Mouse (Mus musculus) layer of hippocampus, adult 8-10 months (tissue): Measurements from ENCODE around the gene Ttc3. TPM values are rescaled to one million over a fixed set of nuclear protein-coding genes. Genes with fewer than 3 reads are reported as not detected.
"Not testable (repeated sequence)": the region's sequence is repeated elsewhere in the genome, so short reads cannot be mapped to it uniquely, and the experiment has no call there.

Source experiments
- DNase-seq, 2 experiments: peaks; one replicate each; pipeline ENCODE4 v3.0.0; 2022; ENCODE audit warnings: low spot score in 2 of 2
- total RNA-seq, 4 experiments: library from RNA; stranded (reverse); gene quantifications; 2 replicates each; pipeline ENCODE4 v1.2.4; 2022

Gene Ttc3
- total RNA-seq = 100 to 1,000 TPM; 668 to 837 (median 753) TPM

- DNase-seq = peak; percentile 93 to 94
Measured at GRCm38 (mm10) chr16:94370173-94370914, at the start of gene Ttc3. TSS of gene Ttc3 (plus strand) at chr16:94370618.

GRCm38 (mm10) chr16:94323681-94324080, 46.7 kb upstream of the Ttc3 start:
- DNase-seq = no peak

GRCm38 (mm10) chr16:94326008-94326407, 44.4 kb upstream of the Ttc3 start:
- no peak for DNase-seq

GRCm38 (mm10) chr16:94327781-94328711, 42.4 kb upstream of the Ttc3 start, which contains the start of gene Ripply3:
TSS of gene Ripply3 (plus strand) at chr16:94328420.
- DNase-seq = no peak

DNA sequence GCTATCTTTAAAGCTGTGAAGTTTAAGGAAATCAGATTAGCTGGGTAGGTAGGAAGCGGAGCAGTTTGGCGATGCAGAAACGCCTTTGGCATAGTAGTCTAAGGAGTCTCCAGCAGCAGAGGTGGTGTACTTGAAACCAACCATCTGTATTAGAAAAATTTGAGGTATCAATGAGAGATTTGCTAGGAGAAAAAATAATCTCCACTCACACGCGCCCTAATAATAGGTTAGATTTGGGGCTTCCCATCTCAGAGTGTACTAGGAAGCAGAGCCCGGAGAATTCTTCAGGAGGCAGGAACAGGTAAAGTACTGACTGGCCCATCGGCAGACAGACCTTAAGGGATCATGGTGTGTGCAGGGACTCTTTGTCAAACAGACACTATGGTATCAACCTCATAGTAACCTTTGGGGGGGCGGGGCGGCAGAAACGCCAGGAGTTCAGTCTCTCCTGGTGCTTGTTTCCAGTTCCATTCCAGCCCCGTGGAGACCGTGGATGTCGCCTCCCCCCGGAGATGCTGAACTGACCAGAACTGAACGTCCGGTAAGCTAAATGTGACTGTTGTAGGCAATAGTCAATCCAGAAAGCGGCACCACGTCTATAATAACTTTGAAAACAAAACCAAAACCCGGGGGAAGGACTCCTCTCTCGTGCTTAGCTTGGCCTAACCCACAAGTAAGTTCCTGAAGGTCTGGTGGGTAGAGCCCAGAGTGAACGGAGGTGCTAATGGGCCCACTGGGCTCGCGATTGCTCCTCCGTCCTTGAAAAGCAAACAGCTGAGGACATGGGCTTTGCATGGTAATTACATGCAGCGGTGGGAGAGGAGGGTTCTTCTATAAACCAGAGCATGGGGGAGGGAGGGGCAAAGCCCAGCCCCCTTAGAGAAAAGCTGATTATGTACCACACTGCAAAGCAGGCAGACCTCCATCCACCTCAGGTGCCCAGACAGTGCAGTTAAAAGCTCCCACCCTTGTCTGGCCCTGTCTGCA, 41.2 kb upstream of the Ttc3 start:
- no peak for DNase-seq

GRCm38 (mm10) chr16:94330429-94330828, 40.0 kb upstream of the Ttc3 start:
- no peak for DNase-seq

GRCm38 (mm10) chr16:94331233-94331885, 39.1 kb upstream of the Ttc3 start:
- DNase-seq = no peak

GRCm38 (mm10) chr16:94331886-94332252, 38.5 kb upstream of the Ttc3 start:
- peak in 1 of 2 experiments; percentile 54 for DNase-seq

DNA sequence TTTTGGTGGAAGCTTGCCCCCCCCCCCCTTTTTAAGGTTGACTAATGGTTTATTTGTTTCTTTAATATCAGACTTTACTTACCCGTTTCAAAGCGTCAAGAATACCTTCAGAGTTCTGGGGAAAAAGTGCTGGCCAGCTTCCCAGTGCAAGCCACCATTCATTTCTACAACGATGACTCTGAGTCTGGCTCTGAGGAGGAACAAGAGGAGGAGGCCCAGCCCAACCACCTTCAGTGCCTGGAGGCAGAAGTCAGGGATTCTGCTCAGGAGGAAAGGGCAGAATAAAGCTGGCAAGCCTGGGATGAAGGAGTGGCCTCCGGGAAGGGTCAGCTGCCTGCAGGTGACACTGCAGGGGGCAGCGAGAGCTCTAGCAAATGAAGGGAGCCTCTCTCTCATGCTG, 34.8 kb upstream of the Ttc3 start:
- DNase-seq = no peak

DNA sequence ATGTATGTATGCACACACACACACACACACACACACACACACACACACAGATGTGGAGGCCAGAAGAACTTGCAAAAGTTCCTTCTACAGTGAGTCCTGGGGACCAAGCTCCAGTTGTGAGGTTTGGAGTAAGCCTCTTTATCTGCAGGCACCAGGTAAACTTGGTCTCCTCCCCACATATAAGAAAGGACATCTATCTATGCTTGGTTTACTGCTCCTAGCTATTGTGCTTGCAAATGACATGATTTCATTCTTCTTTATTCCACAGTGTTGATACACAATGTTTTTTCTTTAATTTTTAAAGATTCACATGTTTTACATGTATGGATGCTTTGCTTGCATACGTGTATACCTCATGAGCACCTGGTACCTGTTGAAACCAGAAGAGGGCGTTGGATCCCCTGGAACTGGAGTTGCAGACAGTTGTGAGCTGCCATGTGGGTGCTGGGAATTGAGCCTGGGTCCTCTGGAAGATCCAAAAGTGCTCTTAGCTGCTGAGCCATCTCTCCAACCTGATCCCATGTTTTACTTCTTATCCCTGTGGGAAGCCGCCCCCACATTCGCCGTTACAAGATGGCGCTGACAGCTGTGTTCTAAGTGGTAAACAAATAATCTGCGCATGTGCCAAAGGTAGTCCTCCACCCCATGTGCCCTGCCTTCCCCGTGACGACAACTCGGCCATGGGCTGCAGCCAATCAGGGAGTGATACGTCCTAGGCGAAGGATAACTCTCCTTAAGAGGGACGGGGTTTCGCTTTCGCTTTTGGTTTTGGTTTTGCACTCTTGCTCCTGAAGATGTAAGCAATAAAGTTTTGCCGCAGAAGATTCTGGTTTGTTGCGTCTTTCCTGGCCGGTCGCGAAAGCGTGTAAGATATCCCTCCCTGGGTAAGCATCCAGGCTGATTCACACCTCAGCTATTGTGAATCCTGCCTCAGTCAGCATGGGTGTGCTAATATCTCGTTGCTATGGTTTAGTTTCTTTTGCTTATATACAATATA, 31.0 kb upstream of the Ttc3 start:
- DNase-seq = not testable (repeated sequence)

- DNase-seq = no peak
Measured at GRCm38 (mm10) chr16:94345733-94346132, 24.7 kb upstream of the Ttc3 start.

DNA sequence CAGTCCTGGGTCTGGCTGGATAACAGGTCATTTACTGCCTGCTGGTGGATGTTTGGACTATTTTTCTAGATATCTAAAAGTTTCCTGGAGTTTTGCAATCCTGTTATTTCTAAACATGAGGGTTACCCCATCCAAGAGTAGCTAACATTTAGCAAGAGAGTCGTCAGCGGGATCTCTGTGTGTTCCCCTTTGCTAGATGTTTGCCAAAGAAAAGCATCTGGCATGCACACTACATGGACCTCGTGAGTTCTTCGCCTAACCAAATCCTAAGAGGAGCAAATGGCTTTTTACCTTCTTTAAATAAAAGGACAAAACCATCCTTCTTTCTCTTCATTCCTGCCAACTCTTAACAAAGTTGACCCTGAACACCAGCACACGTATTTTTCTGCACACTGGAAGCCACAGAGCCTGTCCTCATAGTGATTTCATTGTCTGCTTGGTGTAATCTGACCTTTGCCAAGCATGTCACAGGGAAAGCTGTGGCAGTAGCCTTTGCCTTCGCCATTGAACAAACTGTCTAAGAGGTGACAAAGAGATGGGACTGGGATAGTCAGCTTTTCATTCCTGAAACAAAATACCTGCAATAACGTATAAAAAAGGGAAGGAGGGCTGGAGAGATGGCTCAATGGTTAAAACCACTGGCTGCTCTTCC, 23.2 kb upstream of the Ttc3 start:
- DNase-seq = no peak

- DNase-seq = no peak
Measured at GRCm38 (mm10) chr16:94348779-94349178, 21.6 kb upstream of the Ttc3 start.

GRCm38 (mm10) chr16:94349588-94350286, 20.7 kb upstream of the Ttc3 start:
- no peak for DNase-seq

DNA sequence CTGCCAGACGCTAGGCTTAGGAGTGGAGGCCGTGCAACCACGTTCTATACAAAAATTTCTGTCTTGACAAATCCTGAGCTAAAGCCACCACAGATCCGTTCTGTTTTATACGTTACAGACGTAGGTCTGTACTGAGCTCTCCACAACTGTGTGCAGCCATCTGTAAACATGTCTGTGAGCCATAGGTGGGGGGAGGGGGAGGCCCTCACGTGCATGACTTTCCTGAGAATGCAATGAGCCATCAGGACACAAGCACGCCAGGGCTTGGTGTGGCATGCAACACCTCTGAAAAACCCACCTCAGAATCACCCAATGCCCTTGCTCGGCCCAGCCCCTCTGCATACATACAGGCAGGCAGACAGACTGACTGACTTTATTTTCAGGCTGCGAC, 20.1 kb upstream of the Ttc3 start:
- DNase-seq = no peak

- peak in 1 of 2 experiments; percentile 30 for DNase-seq
Measured at GRCm38 (mm10) chr16:94354450-94354849, 16.0 kb upstream of the Ttc3 start.

GRCm38 (mm10) chr16:94356046-94356445, 14.4 kb upstream of the Ttc3 start:
- DNase-seq = no peak

DNA sequence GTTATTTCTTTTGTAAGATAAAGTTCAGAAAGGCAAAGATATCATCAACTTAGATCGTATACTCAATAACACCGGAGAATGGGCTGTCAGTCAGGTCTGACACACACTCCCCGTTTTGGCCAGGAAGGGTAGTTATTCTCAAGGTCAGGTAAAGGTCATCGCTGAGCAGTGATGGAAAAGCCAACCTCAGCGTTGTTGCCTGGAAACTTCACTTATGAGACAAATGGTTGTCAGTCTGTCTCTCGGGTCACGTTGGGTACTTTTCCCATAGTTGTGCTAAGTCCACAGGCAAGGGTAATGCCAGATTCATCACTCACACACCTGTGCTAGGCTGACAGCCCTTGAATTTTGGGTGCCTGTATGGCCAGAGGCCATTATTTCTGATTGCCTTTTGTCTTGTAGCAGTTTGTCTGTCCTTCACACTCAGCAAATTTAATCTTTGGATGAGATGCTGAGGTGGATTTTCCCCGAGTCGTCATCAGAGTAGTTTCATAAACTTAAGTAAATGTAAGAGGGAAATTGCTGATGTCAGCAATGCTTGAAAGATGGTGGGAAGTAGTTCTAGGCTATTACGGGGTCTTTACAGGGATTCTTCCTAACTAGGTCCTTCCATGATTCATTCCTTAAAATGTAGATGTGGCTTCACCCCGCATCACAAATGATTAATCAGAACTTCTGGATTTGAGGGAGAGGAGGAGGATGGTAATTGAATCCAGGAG, 13.5 kb upstream of the Ttc3 start:
- no peak for DNase-seq
